Mouse (Mus musculus) lung, embryonic 14.5 days (tissue): ENCODE measurements around the gene Cmpk2. TPM values are rescaled to one million over a fixed set of nuclear protein-coding genes. Genes with fewer than 3 reads are reported as not detected.
A peak's percentile ranks its signal among the peaks of the same experiment; 100 is the strongest.
"Not testable (repeated sequence)": the region's sequence is repeated elsewhere in the genome, so short reads cannot be mapped to it uniquely, and the experiment has no call there.

Experiments used
- ATAC-seq: fragments of 200-750 bp; cut with Nextera tagmentation; 2 replicates; pipeline ENCODE4 v1.8.0; 2017; ENCODE audit warnings: mild to moderate bottlenecking, moderate TSS enrichment, moderate library complexity; ENCODE audit not compliant: insufficient read depth
- DNase-seq: peaks from one replicate; pipeline ENCODE4 v3.0.0-alpha.2; 2015
- H3K27ac ChIP-seq: fragments of 300-500 bp; sonication (generic); 2 replicates; pipeline ENCODE4 v1.5.1; 2014; ENCODE audit warnings: low read depth, mild to moderate bottlenecking, moderate library complexity
- H3K27me3 ChIP-seq: fragments of 300-500 bp; sonication (generic); 2 replicates; pipeline ENCODE4 v1.6.1; 2014; ENCODE audit warnings: low read length, control low read depth; ENCODE audit not compliant: insufficient read depth
- H3K36me3 ChIP-seq: fragments of 300-500 bp; sonication (generic); 2 replicates; pipeline ENCODE4 v1.6.1; 2014; ENCODE audit warnings: control low read depth; ENCODE audit not compliant: insufficient read depth
- H3K4me1 ChIP-seq: fragments of 300-500 bp; sonication (generic); 2 replicates; pipeline ENCODE4 v1.6.1; 2014; ENCODE audit warnings: antibody characterized with exemption, control low read depth; ENCODE audit not compliant: insufficient read depth
- H3K4me2 ChIP-seq: fragments of 300-500 bp; sonication (generic); 2 replicates; pipeline ENCODE4 v1.6.1; 2014; ENCODE audit warnings: mild to moderate bottlenecking
- H3K4me3 ChIP-seq: fragments of 300-500 bp; sonication (generic); 2 replicates; pipeline ENCODE4 v1.5.1; 2014; ENCODE audit warnings: low read depth, low read length
- H3K9ac ChIP-seq: fragments of 300-500 bp; sonication (generic); 2 replicates; pipeline ENCODE4 v1.6.1; 2014
- H3K9me3 ChIP-seq: fragments of 300-500 bp; sonication (generic); 2 replicates; pipeline ENCODE4 v1.6.1; 2016; ENCODE audit warnings: low read depth, low read length, control low read depth
- CTCF ChIP-seq: IDR thresholded peaks from 2 replicates; pipeline ENCODE4 v1.5.1; 2016; ENCODE audit warnings: antibody characterized with exemption, low read depth
- WGBS: fragments of 180-500 bp; shearing (Covaris S2); extraction: QIAGEN DNeasy Blood & Tissue Kit; methylation state at CpG from one replicate; pipeline ENCODE4 v1.1.7; 2014; 5-methylcytosine and 5-hydroxymethylcytosine counted together
- polyA plus RNA-seq: library from polyadenylated mRNA; unstranded; fragments of >200 nt; fragmentation: Nextera tagmentation; extraction: Ambion mirVana; gene quantifications from 2 replicates; pipeline ENCODE4 v1.2.1, GENCODE M21; 2014

Gene Cmpk2
- polyA plus RNA-seq, 1 experiment from 2014 or later: 5.8 TPM

GRCm38 (mm10) chr12:26478196-26479004, 9.4 kb downstream of the Cmpk2 start:
- DNase-seq (peak; percentile 74), ATAC-seq (no peak; the same call in 1 of the 2 replicates)
- no peak overlapping the region for H3K4me2 ChIP-seq
- 0 out of 2 replicates have a peak, but pooled peaks cover 3% of the 10 kb centered on the region for H3K4me1 ChIP-seq
- WGBS: 62% methylated on average over 18 of the region's 18 CpGs
- H3K36me3 ChIP-seq: no peaks in the 10 kb centered on the region
- TF ChIP-seq CTCF: no peak
- H3K4me3 ChIP-seq: no peak overlapping the region
- H3K9me3 ChIP-seq: no peaks in the 10 kb centered on the region
- H3K27ac ChIP-seq: no peak overlapping the region
- H3K9ac ChIP-seq: no peak overlapping the region
- H3K27me3 ChIP-seq: no peaks in the 10 kb centered on the region

DNA sequence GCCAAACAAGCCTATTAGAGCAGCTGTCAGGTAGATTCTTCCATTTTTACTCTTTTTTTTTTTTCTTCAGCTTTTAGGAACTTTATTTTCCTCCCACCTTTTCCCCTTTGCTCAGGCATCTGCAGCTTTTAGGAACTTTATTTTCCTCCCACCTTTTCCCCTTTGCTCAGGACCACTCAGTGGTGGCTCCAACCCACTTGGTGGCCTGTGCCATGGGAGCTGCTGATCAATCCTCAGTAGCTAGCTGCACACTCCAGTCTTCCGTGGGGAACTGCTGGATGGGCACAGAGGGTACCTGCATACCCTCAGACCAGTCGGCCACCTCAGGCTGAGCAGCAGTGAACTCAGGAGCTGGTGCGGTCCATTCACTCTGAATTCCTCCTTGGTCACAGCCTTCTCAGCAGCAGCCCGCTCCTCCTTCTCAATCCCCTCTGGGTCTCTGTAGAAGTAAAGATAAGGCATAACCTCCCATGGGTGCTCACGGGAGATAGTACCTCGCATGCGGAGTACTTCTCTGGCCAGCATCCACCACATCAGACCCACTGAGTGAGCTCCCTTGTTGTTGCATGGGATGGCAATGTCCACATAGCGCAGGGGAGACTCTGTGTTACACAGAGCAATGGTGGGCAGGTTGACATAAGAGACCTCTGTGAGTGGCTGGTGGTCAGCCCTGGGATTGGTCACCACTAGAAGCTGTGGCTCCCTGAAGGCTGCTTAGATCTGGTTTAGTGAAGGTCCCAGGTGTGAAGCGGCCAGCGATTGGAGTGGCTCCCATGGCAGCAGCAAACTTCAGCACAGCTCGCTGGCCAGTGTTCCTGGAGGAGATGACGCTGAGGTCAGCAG, 17.0 kb downstream of the Cmpk2 start:
- not testable (repeated sequence) for H3K9me3 ChIP-seq, H3K4me3 ChIP-seq, H3K36me3 ChIP-seq, H3K27me3 ChIP-seq, DNase-seq, H3K27ac ChIP-seq, H3K4me1 ChIP-seq, H3K9ac ChIP-seq, H3K4me2 ChIP-seq, ATAC-seq
- 88% methylated on average over 12 of the region's 12 CpGs for WGBS

DNA sequence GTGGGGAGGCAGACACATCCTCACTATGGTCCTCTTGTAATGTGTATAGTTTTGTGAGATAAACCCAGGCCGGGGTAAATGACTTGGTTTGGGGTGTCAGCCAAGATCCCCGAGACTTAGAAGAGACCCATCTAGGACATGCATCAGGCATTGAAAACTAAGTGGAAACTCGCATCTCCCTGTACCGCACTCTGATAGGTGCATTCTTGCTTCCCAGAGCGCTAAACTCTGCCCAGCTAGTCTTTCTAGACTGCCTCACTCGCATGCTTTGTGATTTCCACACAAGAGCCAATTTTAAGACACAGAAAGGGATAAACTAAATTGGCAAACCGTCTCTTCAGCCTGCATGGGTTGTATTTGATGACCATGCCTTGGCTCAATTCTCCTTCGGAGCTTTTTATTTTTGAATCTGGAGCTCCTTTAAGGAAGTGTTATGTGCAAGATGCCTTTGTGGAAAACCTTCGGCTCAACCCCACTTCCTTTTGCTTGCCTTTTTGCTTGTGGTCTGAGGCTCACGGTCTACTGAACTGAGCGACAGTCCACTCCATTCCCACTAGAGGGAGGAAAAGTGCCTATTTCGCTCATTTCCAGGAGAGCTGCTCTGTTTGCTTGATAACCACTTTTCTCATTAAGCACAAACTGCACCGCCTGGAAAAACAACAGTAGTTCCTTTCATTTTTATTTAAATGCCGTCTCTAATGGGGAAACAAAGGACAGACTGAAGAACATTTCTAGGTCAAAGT, 19.0 kb downstream of the Cmpk2 start:
- no peak overlapping the region for H3K4me3 ChIP-seq
- WGBS: 47% methylated on average over 14 of the region's 14 CpGs
- H3K9ac ChIP-seq: no peak overlapping the region
- peak; percentile 82 for DNase-seq
- ATAC-seq: no peak
- H3K4me1 ChIP-seq: no peaks in the 10 kb centered on the region
- no peaks in the 10 kb centered on the region for H3K27me3 ChIP-seq
- no peaks in the 10 kb centered on the region for H3K36me3 ChIP-seq
- peak; percentile 75 for TF ChIP-seq CTCF
- H3K27ac ChIP-seq: no peak overlapping the region
- no peaks in the 10 kb centered on the region for H3K9me3 ChIP-seq
- H3K4me2 ChIP-seq: no peak overlapping the region

DNA sequence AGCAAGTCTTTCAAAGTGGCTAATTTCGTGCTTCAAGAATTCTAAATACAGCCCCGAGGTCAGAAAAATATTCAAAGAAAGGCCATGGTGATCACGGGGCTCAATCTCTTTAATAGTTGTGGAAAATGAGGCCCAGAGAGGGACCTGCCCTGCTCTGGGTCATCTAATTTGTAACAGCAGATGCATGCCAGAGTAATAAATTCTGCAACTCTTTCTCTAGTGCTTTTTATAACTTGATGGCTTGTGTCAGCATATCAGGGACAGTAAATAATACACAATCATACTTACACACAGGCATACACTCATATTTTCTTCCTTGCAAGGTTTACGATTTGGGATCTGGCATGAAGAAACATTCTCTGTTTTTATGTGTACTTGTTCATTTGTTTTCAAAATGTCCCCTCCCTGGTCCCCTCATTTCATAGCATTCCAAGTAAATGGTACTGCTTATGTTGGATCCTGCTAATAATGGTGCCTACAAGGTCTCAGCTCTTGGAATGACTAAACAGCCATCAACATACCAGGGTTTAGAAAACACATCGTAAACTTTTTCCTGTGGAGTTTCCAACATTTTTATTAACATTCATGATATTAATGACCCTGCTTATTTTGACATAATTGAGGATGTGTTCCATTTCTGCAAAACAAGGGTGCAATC, 19.7 kb downstream of the Cmpk2 start:
- no peak overlapping the region for H3K4me3 ChIP-seq
- H3K27ac ChIP-seq: no peak overlapping the region
- 47% methylated on average over 5 of the region's 5 CpGs for WGBS
- H3K9me3 ChIP-seq: no peaks in the 10 kb centered on the region
- no peaks in the 10 kb centered on the region for H3K36me3 ChIP-seq
- no peak for TF ChIP-seq CTCF
- ATAC-seq (no peak), DNase-seq (no peak)
- no peaks in the 10 kb centered on the region for H3K4me1 ChIP-seq
- no peak overlapping the region for H3K9ac ChIP-seq
- H3K4me2 ChIP-seq: no peak overlapping the region
- H3K27me3 ChIP-seq: no peaks in the 10 kb centered on the region

DNA sequence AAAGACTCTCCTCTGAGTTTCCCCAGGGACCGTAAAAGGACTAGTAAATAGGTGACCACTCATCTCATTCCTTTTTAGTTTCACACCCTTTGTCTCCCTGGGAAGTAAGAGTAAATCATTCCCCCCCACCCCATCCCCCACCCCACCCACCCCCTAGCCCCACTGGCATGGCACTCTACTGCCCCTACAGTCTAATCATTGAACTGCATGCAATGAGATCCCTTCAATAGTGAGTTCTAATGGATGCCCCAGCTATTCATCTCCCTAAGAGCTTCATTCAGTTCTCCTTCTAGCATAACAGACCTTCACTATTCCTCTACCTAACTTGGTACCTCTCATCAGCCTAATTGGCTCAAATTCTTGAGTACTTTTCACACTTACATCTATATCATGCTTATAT, 20.9 kb downstream of the Cmpk2 start:
- H3K27ac ChIP-seq: no peak overlapping the region
- peak; percentile 22 for DNase-seq
- ATAC-seq: no peak
- 100% methylated on average over 1 of the region's 1 CpGs for WGBS
- H3K36me3 ChIP-seq: no peaks in the 10 kb centered on the region
- no peak overlapping the region for H3K9ac ChIP-seq
- H3K9me3 ChIP-seq: no peaks in the 10 kb centered on the region
- no peak overlapping the region for H3K4me3 ChIP-seq
- H3K27me3 ChIP-seq: no peaks in the 10 kb centered on the region
- H3K4me1 ChIP-seq: no peaks in the 10 kb centered on the region
- no peak overlapping the region for H3K4me2 ChIP-seq
- peak; percentile 26; the same call in 1 of the 2 replicates for TF ChIP-seq CTCF

- 63% methylated on average over 3 of the region's 3 CpGs for WGBS
- DNase-seq: peak; percentile 13
- Histone ChIP-seq H3K9me3 (no peaks in the 10 kb centered on the region), H3K27ac (no peak overlapping the region), H3K27me3 (no peaks in the 10 kb centered on the region), H3K9ac (no peak overlapping the region), H3K4me3 (no peak overlapping the region), H3K36me3 (no peaks in the 10 kb centered on the region), H3K4me1 (no peaks in the 10 kb centered on the region), H3K4me2 (no peak overlapping the region)
- ATAC-seq: no peak
- no peak for TF ChIP-seq CTCF
These were observed 32.0 kb downstream of the Cmpk2 start for GRCm38 (mm10) chr12:26501042-26501441.
